Mouse (Mus musculus): ENCODE data around the gene Mmgt2.

Gene Mmgt2

GRCm38 (mm10) chr11:62708252-62708651 is 59.8 kb downstream of the Mmgt2 start:
- peak; percentile 57 for DNase-seq

- DNase-seq = peak; percentile 70
Measured at GRCm38 (mm10) chr11:62710657-62711056, 62.2 kb downstream of the Mmgt2 start.
